Comparison of ENCODE assay signal across 22 mouse cellular contexts in genomic region chr16:72993189-72993588, GRCm38 (mm10).
A peak's percentile ranks its signal among the peaks of the same experiment; 100 is the strongest.
DNase-seq lines count a peak whose midpoint lies in the region; ATAC-seq lines count a peak whose summit lies in the region.
"Had no signal": no experiment of that assay in that cellular context is flagged by ENCODE, and none has a peak within 500 bp of the region (broad histone marks: within the 10 kb centered on the region; RNA-seq: fewer than 3 reads in every experiment).

No protein-coding gene starts in this region.

- H3K9ac ChIP-seq in kidney, embryonic 15.5 days, result no peak overlapping the region
- no peak overlapping the region for H3K9ac ChIP-seq in midbrain, embryonic 15.5 days
- no peak overlapping the region for H3K9ac ChIP-seq in midbrain, embryonic 14.5 days (replicated peaks; ENCODE audit: low read length)
- H3K9ac ChIP-seq in liver, embryonic 15.5 days, result no peak overlapping the region
- H3K9ac ChIP-seq in hindbrain, embryonic 11.5 days (ENCODE audit: low read depth, low read length), result no peak overlapping the region
- H3K9ac ChIP-seq: hindbrain, embryonic 15.5 days had no signal

- no peak overlapping the region for H3K27ac ChIP-seq in kidney, embryonic 15.5 days
- H3K27ac ChIP-seq in midbrain, embryonic 15.5 days, result no peak overlapping the region
- no peak overlapping the region for H3K27ac ChIP-seq in midbrain, embryonic 14.5 days (replicated peaks; ENCODE audit: low read depth, low read length)
- no peak overlapping the region for H3K27ac ChIP-seq in liver, embryonic 15.5 days (replicated peaks)
- H3K27ac ChIP-seq in hindbrain, embryonic 11.5 days (ENCODE audit: low read depth, low read length), result no peak overlapping the region
- H3K27ac ChIP-seq: forebrain, embryonic 13.5 days; hindbrain, embryonic 15.5 days; left cerebral cortex, adult 2 months had no signal

- H3K9me3 ChIP-seq in kidney, embryonic 15.5 days (replicated peaks), result no peaks in the 10 kb centered on the region
- H3K9me3 ChIP-seq in midbrain, embryonic 15.5 days, result no peaks in the 10 kb centered on the region
- H3K9me3 ChIP-seq in midbrain, embryonic 14.5 days (ENCODE audit: control insufficient read depth, low read length), result no peaks in the 10 kb centered on the region
- no peaks in the 10 kb centered on the region for H3K9me3 ChIP-seq in liver, embryonic 15.5 days (replicated peaks)
- H3K9me3 ChIP-seq in hindbrain, embryonic 11.5 days (ENCODE audit: control insufficient read depth, low read length), result no peaks in the 10 kb centered on the region
- H3K9me3 ChIP-seq: forebrain, embryonic 13.5 days; hindbrain, embryonic 15.5 days had no signal

- H3K4me1 ChIP-seq in kidney, embryonic 15.5 days, result peaks cover 14% of the 10 kb centered on the region
- H3K4me1 ChIP-seq in midbrain, embryonic 15.5 days, result peaks cover 8% of the 10 kb centered on the region
- peaks cover 5% of the 10 kb centered on the region; the same call in 1 of the 2 replicates for H3K4me1 ChIP-seq in midbrain, embryonic 14.5 days (ENCODE audit: control insufficient read depth, insufficient read depth, low read length)
- H3K4me1 ChIP-seq in liver, embryonic 15.5 days (replicated peaks), result no peaks in the 10 kb centered on the region
- no peaks in the 10 kb centered on the region for H3K4me1 ChIP-seq in hindbrain, embryonic 11.5 days (replicated peaks; ENCODE audit: control insufficient read depth, insufficient read depth, low read length)

- H3K4me3 ChIP-seq in kidney, embryonic 15.5 days (replicated peaks), result no peak overlapping the region
- no peak overlapping the region for H3K4me3 ChIP-seq in midbrain, embryonic 15.5 days
- H3K4me3 ChIP-seq in midbrain, embryonic 14.5 days (replicated peaks; ENCODE audit: low read depth, low read length), result no peak overlapping the region
- H3K4me3 ChIP-seq in liver, embryonic 15.5 days (replicated peaks), result no peak overlapping the region
- no peak overlapping the region for H3K4me3 ChIP-seq in hindbrain, embryonic 11.5 days (ENCODE audit: low read depth, low read length)
- H3K4me3 ChIP-seq: erythroblast, embryonic 14.5 days; forebrain, embryonic 13.5 days; hindbrain, embryonic 15.5 days; left cerebral cortex, adult 2 months had no signal

- H3K27me3 ChIP-seq in kidney, embryonic 15.5 days, result no peaks in the 10 kb centered on the region
- H3K27me3 ChIP-seq in midbrain, embryonic 15.5 days (replicated peaks), result no peaks in the 10 kb centered on the region
- H3K27me3 ChIP-seq in midbrain, embryonic 14.5 days (ENCODE audit: control insufficient read depth, insufficient read depth, low read length), result no peaks in the 10 kb centered on the region
- H3K27me3 ChIP-seq in liver, embryonic 15.5 days, result no peaks in the 10 kb centered on the region
- no peaks in the 10 kb centered on the region for H3K27me3 ChIP-seq in hindbrain, embryonic 11.5 days (ENCODE audit: control insufficient read depth, insufficient read depth, low read length)
- H3K27me3 ChIP-seq: forebrain, embryonic 13.5 days; hindbrain, embryonic 15.5 days had no signal

- no peak for DNase-seq in kidney, postnatal 25 days
- no peak for DNase-seq in midbrain, embryonic 14.5 days
- peak; percentile 39 for DNase-seq in yolk sac, embryonic 10.5 days (ENCODE audit: low spot score)
- DNase-seq in heart, adult 11 months, result no peak
- no peak for DNase-seq in hindbrain, embryonic 11.5 days (ENCODE audit: low spot score)
- DNase-seq: B cell, adult 2 months; cerebellum, adult 18-20 months; cerebellum, postnatal 25 days; gastrocnemius, postnatal 10 days; heart, adult 18-20 months; heart, postnatal 36 days; kidney, adult 2 months; lung, postnatal 10 days; thymus, postnatal 14 days had no signal

- ATAC-seq in kidney, embryonic 15.5 days (replicated peaks; ENCODE audit: low FRiP score), result peak; percentile 78
- peak; percentile 32; the same call in 1 of the 2 replicates for ATAC-seq in midbrain, embryonic 15.5 days (replicated peaks)
- no peak for ATAC-seq in midbrain, embryonic 14.5 days (ENCODE audit: low FRiP score, low TSS enrichment)
- ATAC-seq in liver, embryonic 15.5 days (ENCODE audit: insufficient read depth), result peak; percentile 57; the same call in 1 of the 2 replicates
- ATAC-seq in hindbrain, embryonic 11.5 days (ENCODE audit: low FRiP score), result no peak
- ATAC-seq: forebrain, embryonic 13.5 days; midbrain, embryonic 16.5 days had no signal

- 49% methylated on average over 8 of the region's 8 CpGs for WGBS in kidney, embryonic 15.5 days
- 74% methylated on average over 8 of the region's 8 CpGs for WGBS in midbrain, embryonic 15.5 days
- WGBS in midbrain, embryonic 14.5 days, result 79% methylated on average over 8 of the region's 8 CpGs
- 57% methylated on average over 8 of the region's 8 CpGs for WGBS in liver, embryonic 15.5 days (ENCODE audit: insufficient replicate concordance)
- 78% methylated on average over 8 of the region's 8 CpGs for WGBS in hindbrain, embryonic 11.5 days

- H3K36me3 ChIP-seq in kidney, embryonic 15.5 days, result peaks cover 8% of the 10 kb centered on the region
- no peaks in the 10 kb centered on the region for H3K36me3 ChIP-seq in midbrain, embryonic 15.5 days (replicated peaks)
- peaks cover 15% of the 10 kb centered on the region; the same call in 1 of the 2 replicates for H3K36me3 ChIP-seq in midbrain, embryonic 14.5 days (ENCODE audit: control insufficient read depth, insufficient read depth, low read length)
- no peaks in the 10 kb centered on the region for H3K36me3 ChIP-seq in liver, embryonic 15.5 days (replicated peaks)
- H3K36me3 ChIP-seq in hindbrain, embryonic 11.5 days (ENCODE audit: control insufficient read depth, insufficient read depth, low read length), result no peaks in the 10 kb centered on the region

- H3K4me2 ChIP-seq in kidney, embryonic 15.5 days, result no peak overlapping the region
- no peak overlapping the region for H3K4me2 ChIP-seq in midbrain, embryonic 15.5 days
- no peak overlapping the region for H3K4me2 ChIP-seq in midbrain, embryonic 14.5 days (ENCODE audit: low read length)
- H3K4me2 ChIP-seq in liver, embryonic 15.5 days, result no peak overlapping the region
- H3K4me2 ChIP-seq in hindbrain, embryonic 11.5 days (replicated peaks; ENCODE audit: low read depth, low read length), result no peak overlapping the region
- H3K4me2 ChIP-seq: forebrain, embryonic 13.5 days; hindbrain, embryonic 15.5 days had no signal

Comparison
In these comparisons a context has a peak if more than half of its experiments do, and no peak if none do; other contexts are left out.
1. ATAC-seq: peak in kidney, embryonic 15.5 days (single experiment), midbrain, embryonic 15.5 days (single experiment) and liver, embryonic 15.5 days (single experiment); none in midbrain, embryonic 14.5 days (single experiment) and hindbrain, embryonic 11.5 days (single experiment).